Mouse (Mus musculus): ENCODE measurements around the gene Clstn3. TPM values are rescaled to one million over a fixed set of nuclear protein-coding genes. Genes with fewer than 3 reads are reported as not detected.
"Not testable (repeated sequence)": the region's sequence is repeated elsewhere in the genome, so short reads cannot be mapped to it uniquely, and the experiment has no call there.

Gene Clstn3
- total RNA-seq, 2 experiments from 2014 or later = 1.2 to 1.4 TPM

DNA sequence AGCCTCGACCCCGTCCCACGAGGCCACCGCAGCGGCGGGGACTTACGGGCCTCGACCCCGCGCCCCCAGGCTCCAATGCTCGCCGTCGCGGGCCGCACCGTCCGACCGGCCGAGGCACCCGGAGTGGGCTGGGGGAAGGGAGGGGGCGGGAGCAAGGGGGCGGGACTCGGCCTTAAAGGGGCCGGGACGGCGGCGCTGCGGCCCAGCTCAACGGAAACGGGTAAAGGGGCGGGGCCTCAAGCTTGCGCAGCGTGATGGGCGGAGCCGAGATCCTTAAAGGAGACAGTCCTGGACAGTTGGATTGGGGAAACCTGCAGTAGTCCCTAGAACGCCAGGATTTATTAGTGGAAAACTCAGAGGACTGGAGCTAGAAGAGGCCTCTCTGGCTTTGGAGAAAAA, 49.7 kb downstream of the Clstn3 start, which contains the start of gene Pex5:
Gene Pex5 (minus strand): TSS at position 141 of the 399 bp plus-strand sequence.
- DNase-seq (ENCODE audit: low spot score in 2 of 2) = peak; percentile 90 to 97

DNA sequence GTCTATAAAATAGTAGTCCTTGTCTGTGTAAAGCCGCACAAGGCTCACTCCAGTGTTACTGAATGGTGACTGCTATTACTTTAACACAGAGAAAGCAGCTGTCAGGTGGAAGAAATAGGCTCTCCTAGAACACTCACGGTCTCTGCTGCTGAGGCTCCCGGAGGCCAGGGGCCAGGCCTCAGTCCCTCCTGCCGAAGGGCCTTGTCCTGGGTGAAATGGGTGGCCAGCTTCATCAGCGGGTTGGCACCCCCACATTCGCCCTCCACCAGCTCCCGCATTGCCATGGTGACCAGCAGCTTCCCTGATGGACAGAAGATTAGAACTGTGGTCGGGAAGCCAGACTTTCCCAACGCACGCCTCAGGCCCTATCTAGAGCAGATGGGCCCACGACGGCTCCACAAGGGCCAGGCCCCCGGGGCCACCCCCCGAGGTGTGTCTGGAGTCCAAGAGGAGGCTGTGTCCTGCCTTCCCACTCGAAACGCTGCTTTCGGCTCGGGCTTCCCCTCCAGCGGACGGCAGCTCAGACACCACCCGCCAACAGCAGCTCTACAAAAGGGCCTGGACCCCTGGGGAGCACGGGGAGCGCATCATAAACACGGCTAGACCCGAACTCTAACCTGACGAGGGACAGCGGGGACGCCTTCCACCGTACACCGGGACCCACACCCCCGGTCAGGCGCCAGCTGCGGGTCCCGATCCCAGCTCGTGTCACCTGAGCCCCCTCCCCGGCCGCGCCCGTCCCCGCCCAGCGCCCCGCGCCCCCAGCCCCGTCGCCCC, 50.3 kb downstream of the Clstn3 start:
- DNase-seq (ENCODE audit: low spot score in 2 of 2) = peak in 1 of 2 experiments; percentile 52

DNA sequence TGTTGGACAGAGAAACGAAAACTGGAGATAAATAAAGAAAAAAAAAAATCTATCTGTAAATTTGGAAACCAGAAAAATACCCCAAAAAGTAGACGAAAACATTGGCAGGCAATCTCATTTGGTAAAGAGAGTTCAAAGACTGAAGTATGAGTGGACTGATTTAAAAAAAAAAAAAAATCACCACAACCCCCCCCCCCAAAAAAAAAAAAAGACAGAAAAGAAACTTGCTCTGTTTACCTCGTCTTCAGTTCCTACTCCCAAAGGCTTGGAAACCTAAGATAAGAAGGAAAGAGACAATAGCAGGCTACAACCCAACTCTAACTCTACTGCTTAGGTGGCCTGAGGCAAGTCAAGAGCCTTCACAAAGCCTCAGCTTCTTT, 50.8 kb downstream of the Clstn3 start:
- DNase-seq (ENCODE audit: low spot score in 2 of 2) = no peak

DNA sequence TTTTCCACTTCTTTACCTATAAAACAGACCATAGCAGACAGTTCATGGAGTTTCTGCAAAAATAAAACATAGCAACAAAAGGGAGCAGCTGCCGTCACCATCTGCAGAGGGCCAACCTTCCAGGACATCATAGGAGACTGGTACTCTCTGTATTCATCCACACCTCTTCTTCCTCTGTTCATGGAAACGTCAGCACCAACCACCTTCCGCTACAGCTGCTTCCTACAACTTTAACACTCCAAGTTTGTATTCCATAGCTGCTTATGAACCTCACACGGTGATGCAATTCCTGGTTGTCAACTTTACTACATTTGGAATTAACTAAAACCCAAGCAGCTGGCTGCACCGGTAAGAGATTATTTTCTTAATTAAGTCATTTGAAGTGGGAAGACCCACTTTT, 56.2 kb downstream of the Clstn3 start:
- DNase-seq (ENCODE audit: low spot score in 2 of 2) = no peak

DNA sequence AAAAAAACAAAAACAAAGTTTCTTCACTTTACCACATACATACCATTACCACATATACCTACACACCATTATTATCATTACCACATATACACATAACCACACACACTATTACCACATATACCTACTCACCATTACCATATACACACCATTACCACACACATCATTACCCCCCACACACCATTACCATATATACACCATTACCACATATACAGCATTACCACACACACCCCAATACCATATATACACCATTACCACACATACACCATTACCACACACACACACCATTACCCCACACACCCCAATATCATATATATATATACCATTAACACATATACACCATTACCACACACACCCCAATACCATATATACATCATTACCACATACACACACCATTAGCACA, 57.4 kb downstream of the Clstn3 start:
- no peak for DNase-seq (ENCODE audit: low spot score in 2 of 2)

DNA sequence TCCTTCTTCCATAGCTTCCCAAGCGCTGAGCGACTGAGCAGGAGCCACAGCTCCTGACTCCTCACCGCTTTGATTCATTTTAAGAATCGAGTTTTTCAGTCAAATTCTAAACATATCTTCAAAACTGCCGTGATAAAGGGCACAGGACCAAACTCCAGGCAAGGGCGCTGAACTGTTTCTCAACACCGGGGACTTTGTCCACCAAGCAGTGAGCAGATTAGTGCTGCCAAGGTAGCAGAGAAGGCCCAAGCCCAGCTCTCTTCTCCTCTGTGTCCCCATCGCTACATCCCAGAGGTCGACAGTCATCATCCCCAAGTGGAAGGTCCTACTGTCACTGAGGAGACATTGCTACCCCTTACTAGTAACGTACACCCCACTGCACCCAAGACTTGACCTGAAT, 58.3 kb downstream of the Clstn3 start:
- DNase-seq (ENCODE audit: low spot score in 2 of 2) = no peak

DNA sequence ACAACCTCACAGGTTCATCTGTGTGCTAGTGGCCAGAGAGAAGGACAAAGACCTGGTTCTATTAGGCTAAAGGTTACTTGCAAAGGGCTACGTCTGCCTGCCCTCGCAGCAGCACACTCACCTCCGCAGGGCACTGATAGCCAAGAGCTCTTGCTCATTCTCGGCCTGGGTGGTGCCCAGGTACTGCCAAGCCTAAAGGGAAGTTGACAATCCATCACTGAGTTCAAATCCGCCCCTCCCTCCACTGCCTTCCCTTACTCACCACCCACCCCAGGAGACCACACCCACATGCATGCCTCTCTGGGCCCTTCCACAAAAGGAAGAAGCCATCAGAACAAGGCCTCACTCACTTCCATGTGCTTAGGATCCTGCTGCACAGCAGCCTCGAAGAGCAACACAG, 64.9 kb downstream of the Clstn3 start:
- no peak for DNase-seq (ENCODE audit: low spot score in 2 of 2)

DNA sequence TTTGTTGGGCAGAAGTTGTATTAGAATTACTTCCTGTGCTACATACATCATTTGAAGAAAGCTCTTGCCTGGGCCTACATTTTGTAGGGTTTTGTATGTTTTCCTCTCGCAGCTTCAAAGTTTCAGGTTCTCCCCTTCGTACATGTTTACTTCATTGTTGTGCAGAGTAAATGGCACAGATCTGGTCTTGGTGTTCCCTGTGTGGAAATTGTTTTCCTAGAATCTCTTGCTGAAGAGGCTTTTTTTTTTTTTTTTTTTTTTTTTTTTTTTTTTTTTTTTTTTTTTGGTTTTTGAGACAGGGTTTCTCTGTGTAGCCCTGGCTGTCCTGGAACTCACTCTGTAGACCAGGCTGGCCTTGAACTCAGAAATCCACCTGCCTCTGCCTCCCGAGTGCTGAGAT, 69.6 kb downstream of the Clstn3 start:
- not testable (repeated sequence) for DNase-seq (ENCODE audit: low spot score in 2 of 2)

Other genes with a start within 250 kb of the Clstn3 start
- gene Vmn2r27, start 232.9 kb downstream of the Clstn3 start, total RNA-seq (2021) = not detected
- gene Cd163, start 160.1 kb downstream of the Clstn3 start, total RNA-seq (2021) = 10 to 100 TPM; 12.7 to 14.1 TPM
- 10 to 100 TPM; 40.9 to 41.0 TPM for gene Pex5, start 49.7 kb downstream of the Clstn3 start, total RNA-seq (2021)
- gene C1rl, start 28.3 kb upstream of the Clstn3 start, total RNA-seq (2021) = 1 to 10 TPM; 1.3 to 1.6 TPM
- gene C1ra, start 47.6 kb upstream of the Clstn3 start, total RNA-seq (2021) = 10 to 100 TPM; 11.8 to 14.8 TPM
- gene C1s1, start 77.6 kb upstream of the Clstn3 start, total RNA-seq (2021) = 10 to 100 TPM; 41.1 to 44.1 TPM
- gene C1rb, start 105.5 kb upstream of the Clstn3 start, total RNA-seq (2021) = 1 to 10 TPM; 1.3 to 1.7 TPM
- under 1 TPM; 0.86 to 0.98 TPM for gene C1s2, start 171.3 kb upstream of the Clstn3 start, total RNA-seq (2021)
- 10 to 100 TPM; 37.9 to 43.1 TPM for gene Lpcat3, start 198.2 kb upstream of the Clstn3 start, total RNA-seq (2021)
- gene Emg1, start 247.4 kb upstream of the Clstn3 start, total RNA-seq (2021) = 10 to 100 TPM; 71.0 to 82.6 TPM
- 100 to 1,000 TPM; 234 to 238 TPM for gene Phb2, start 247.5 kb upstream of the Clstn3 start, total RNA-seq (2021)

All from gastrocnemius, postnatal 4 days (tissue).